Mouse (Mus musculus) MEL (cell line): ENCODE data around the gene Lrrc8a. TPM values are rescaled to one million over a fixed set of nuclear protein-coding genes. Genes with fewer than 3 reads are reported as not detected.

ENCODE experiments used
- DNase-seq: peaks from one replicate; pipeline ENCODE4 v3.0.0; 2011; ENCODE audit warnings: low read depth, low spot score
- H3K27ac ChIP-seq: 2 replicates; pipeline ENCODE4 v1.5.1; 2012; ENCODE audit warnings: low read depth, mild to moderate bottlenecking, control low read depth, low read length, moderate library complexity; ENCODE audit not compliant: control insufficient read depth
- H3K27me3 ChIP-seq, 2 experiments: fragments of 150-350 bp in 1 of 2; sonication (generic) in 1 of 2; 2 replicates each; pipeline ENCODE4 v1.6.1; 2012; ENCODE audit warnings: low read length in 2 of 2, mild to moderate bottlenecking in 2 of 2, improper control_type of control experiment in 1 of 2, moderate library complexity in 1 of 2; ENCODE audit not compliant: insufficient read depth in 2 of 2, control insufficient read depth in 1 of 2
- H3K36me3 ChIP-seq, 2 experiments: 2 replicates each; pipeline ENCODE4 v1.6.1; 2012 to 2014; ENCODE audit warnings: low read length in 2 of 2, improper control_type of control experiment in 1 of 2, inconsistent platforms in 1 of 2, mild to moderate bottlenecking in 1 of 2; ENCODE audit not compliant: insufficient read depth in 2 of 2, control insufficient read depth in 1 of 2
- H3K4me1 ChIP-seq, 2 experiments: fragments of 150-350 bp in 1 of 2; sonication (generic) in 1 of 2; 2 replicates each; pipeline ENCODE4 v1.6.1; 2012; ENCODE audit warnings: low read length in 2 of 2, improper control_type of control experiment in 1 of 2, mild to moderate bottlenecking in 1 of 2; ENCODE audit not compliant: insufficient read depth in 2 of 2, control insufficient read depth in 1 of 2
- H3K4me3 ChIP-seq, 2 experiments: fragments of 150-350 bp in 1 of 2; sonication (generic) in 1 of 2; 2 replicates each; pipeline ENCODE4 v1.5.1; 2012; ENCODE audit warnings: low read depth in 2 of 2, low read length in 2 of 2, mild to moderate bottlenecking in 2 of 2, moderate library complexity in 2 of 2, control low read depth in 1 of 2, improper control_type of control experiment in 1 of 2; ENCODE audit not compliant: control insufficient read depth in 1 of 2, insufficient read depth in 1 of 2
- H3K79me2 ChIP-seq: 2 replicates; pipeline ENCODE4 v1.6.1; 2012; ENCODE audit warnings: mild to moderate bottlenecking, low read length, moderate library complexity; ENCODE audit not compliant: control insufficient read depth, poor library complexity, insufficient read depth
- H3K9ac ChIP-seq: 2 replicates; pipeline ENCODE4 v1.6.1; 2012; ENCODE audit warnings: low read depth, mild to moderate bottlenecking, control low read depth, low read length, moderate library complexity; ENCODE audit not compliant: control insufficient read depth, poor library complexity, severe bottlenecking
- H3K9me3 ChIP-seq: fragments of 150-350 bp; sonication (generic); replicated peaks from 2 replicates; pipeline ENCODE4 v1.6.1; 2012; ENCODE audit warnings: mild to moderate bottlenecking, low read length, improper control_type of control experiment, moderate library complexity; ENCODE audit not compliant: insufficient read depth
- CHD1 ChIP-seq: IDR thresholded peaks from 2 replicates; pipeline ENCODE4 v1.6.1; 2012; ENCODE audit warnings: low read depth, mild to moderate bottlenecking, inconsistent platforms, low read length, improper control_type of control experiment
- CHD2 ChIP-seq: IDR thresholded peaks from 2 replicates; pipeline ENCODE4 v1.6.1; 2011; ENCODE audit warnings: low read length, improper control_type of control experiment
- CTCF ChIP-seq, 3 experiments: IDR thresholded peaks in 2 of 3; conservative IDR thresholded peaks in 1 of 3; 2 replicates each; pipeline ENCODE4 v1.5.1; 2011 to 2012; ENCODE audit warnings: low read length in 3 of 3, low read depth in 2 of 3, mild to moderate bottlenecking in 2 of 3, improper control_type of control experiment in 1 of 3, inconsistent platforms in 1 of 3, mixed read lengths in 1 of 3, moderate library complexity in 1 of 3; ENCODE audit not compliant: control insufficient read depth in 1 of 3, insufficient read depth in 1 of 3, poor library complexity in 1 of 3, severe bottlenecking in 1 of 3
- E2F4 ChIP-seq: IDR thresholded peaks from 2 replicates; pipeline ENCODE4 v1.6.1; 2011; ENCODE audit warnings: low read depth, low read length, improper control_type of control experiment, borderline replicate concordance
- ELF1 ChIP-seq: IDR thresholded peaks from 2 replicates; pipeline ENCODE4 v1.6.1; 2014; ENCODE audit warnings: low read depth, mild to moderate bottlenecking, inconsistent platforms, low read length, improper control_type of control experiment, moderate library complexity
- EP300 ChIP-seq, 2 experiments: IDR thresholded peaks; 2 replicates each; pipeline ENCODE4 v1.6.1; 2011; ENCODE audit warnings: improper control_type of control experiment in 2 of 2, low read length in 2 of 2, low read depth in 1 of 2, mild to moderate bottlenecking in 1 of 2
- HCFC1 ChIP-seq: IDR thresholded peaks from 2 replicates; pipeline ENCODE4 v1.6.1; 2012; ENCODE audit warnings: low read depth, mild to moderate bottlenecking, inconsistent platforms, low read length, improper control_type of control experiment, moderate library complexity
- JUND ChIP-seq: IDR thresholded peaks from 2 replicates; pipeline ENCODE4 v1.6.1; 2011; ENCODE audit warnings: low read depth, mild to moderate bottlenecking, improper control_type of control experiment, low read length
- MAFK ChIP-seq: IDR thresholded peaks from 2 replicates; pipeline ENCODE4 v1.6.1; 2011; ENCODE audit warnings: low read depth, mild to moderate bottlenecking, low read length, improper control_type of control experiment, borderline replicate concordance
- MAX ChIP-seq: IDR thresholded peaks from 2 replicates; pipeline ENCODE4 v1.6.1; 2011; ENCODE audit warnings: low read length, improper control_type of control experiment
- MEF2A ChIP-seq: IDR thresholded peaks from 2 replicates; pipeline ENCODE4 v1.6.1; 2014; ENCODE audit warnings: low read depth, mild to moderate bottlenecking, inconsistent platforms, low read length, improper control_type of control experiment; ENCODE audit not compliant: poor library complexity, insufficient replicate concordance, severe bottlenecking; ENCODE audit errors: extremely low read depth
- MYB ChIP-seq: IDR thresholded peaks from 2 replicates; pipeline ENCODE4 v1.6.1; 2011; ENCODE audit warnings: mild to moderate bottlenecking, low read depth, low read length, improper control_type of control experiment
- RAD21 ChIP-seq: IDR thresholded peaks from 2 replicates; pipeline ENCODE4 v1.6.1; 2011; ENCODE audit warnings: mild to moderate bottlenecking, low read depth, low read length, improper control_type of control experiment
- RCOR1 ChIP-seq: IDR thresholded peaks from 2 replicates; pipeline ENCODE4 v1.6.1; 2012; ENCODE audit warnings: low read depth, mild to moderate bottlenecking, inconsistent platforms, low read length, improper control_type of control experiment
- SIN3A ChIP-seq: IDR thresholded peaks from 2 replicates; pipeline ENCODE4 v1.6.1; 2012; ENCODE audit warnings: low read length, improper control_type of control experiment, inconsistent platforms
- TBP ChIP-seq: IDR thresholded peaks from 2 replicates; pipeline ENCODE4 v1.8.0; 2011; ENCODE audit warnings: low read depth, low read length, improper control_type of control experiment
- UBTF ChIP-seq: IDR thresholded peaks from 2 replicates; pipeline ENCODE4 v1.6.1; 2012; ENCODE audit warnings: low read depth, mild to moderate bottlenecking, inconsistent platforms, low read length, improper control_type of control experiment, moderate library complexity, borderline replicate concordance; ENCODE audit not compliant: insufficient read depth
- ZC3H11A ChIP-seq: IDR thresholded peaks from 2 replicates; pipeline ENCODE4 v1.6.1; 2012; ENCODE audit warnings: low read depth, mild to moderate bottlenecking, inconsistent platforms, low read length, improper control_type of control experiment
- ZKSCAN1 ChIP-seq: IDR thresholded peaks from 2 replicates; pipeline ENCODE4 v1.6.1; 2012; ENCODE audit warnings: low read depth, mild to moderate bottlenecking, inconsistent platforms, low read length, improper control_type of control experiment, moderate library complexity
- ZNF384 ChIP-seq: IDR thresholded peaks from 2 replicates; pipeline ENCODE4 v1.6.1; 2012; ENCODE audit warnings: low read depth, mild to moderate bottlenecking, inconsistent platforms, low read length, improper control_type of control experiment
- polyA plus RNA-seq, 2 experiments: library from polyadenylated mRNA; stranded (reverse) in 1 of 2; unstranded in 1 of 2; fragments of >175 nt in 1 of 2; fragments of >200 nt in 1 of 2; gene quantifications; 2 replicates each; pipeline versions ENCODE4 v1.2.1 to v1.2.4; 2012; ENCODE audit warnings: low replicate concordance in 2 of 2, low read depth in 1 of 2; ENCODE audit not compliant: insufficient read length in 2 of 2, insufficient read depth in 1 of 2, missing spikeins in 1 of 2
- total RNA-seq: library from RNA; depleted of rRNA; stranded (reverse); fragments of 300-350 nt; gene quantifications from 2 replicates; pipeline ENCODE4 v1.2.3, GENCODE M21; 2012

Gene Lrrc8a
- total and polyA plus RNA-seq, 3 experiments = 6.9 to 8.3 TPM; not detected in 1

- Histone ChIP-seq H3K27ac (no peak overlapping the region), H3K79me2 (no peaks in the 10 kb centered on the region), H3K9ac (no peak overlapping the region), H3K36me3 (peaks cover 3 to 9% of the 10 kb centered on the region in 2 experiments), H3K4me3 (no peak overlapping the region), H3K4me1 (peaks cover 5 to 8% of the 10 kb centered on the region in 2 experiments), H3K27me3 (no peaks in the 10 kb centered on the region), H3K9me3 (no peaks in the 10 kb centered on the region)
- no peak for TF ChIP-seq TBP
- TF ChIP-seq SIN3A = no peak
- TF ChIP-seq ZC3H11A = no peak
- TF ChIP-seq UBTF = no peak
- no peak for TF ChIP-seq CHD2
- TF ChIP-seq RCOR1 = no peak
- no peak for TF ChIP-seq ZKSCAN1
- TF ChIP-seq ELF1 = no peak
- no peak for TF ChIP-seq MAFK
- no peak for TF ChIP-seq CTCF (IDR thresholded peaks at IDR 0.05 in 2 of 3, conservative IDR thresholded peaks at IDR 0.05 in 1 of 3; ENCODE audit: control insufficient read depth in 1 of 3, insufficient read depth in 1 of 3, low read depth in 2 of 3, low read length in 3 of 3, poor library complexity in 1 of 3, severe bottlenecking in 1 of 3)
- TF ChIP-seq ZNF384 = no peak
- no peak for TF ChIP-seq E2F4
- TF ChIP-seq CHD1 = no peak
- TF ChIP-seq MYB = no peak
- TF ChIP-seq HCFC1 = no peak
- TF ChIP-seq MAX = no peak
- TF ChIP-seq EP300 (IDR thresholded peaks at IDR 0.05; ENCODE audit: low read depth in 1 of 2, low read length in 2 of 2) = no peak
- no peak for TF ChIP-seq RAD21
- TF ChIP-seq JUND = no peak
- no peak for TF ChIP-seq MEF2A
- no peak for DNase-seq
Observed at GRCm38 (mm10) chr2:30250166-30251128, 12.9 kb downstream of the Lrrc8a start.
